Mouse (Mus musculus): ENCODE data around the gene Cep290.
"Not testable (repeated sequence)": the region's sequence is repeated elsewhere in the genome, so short reads cannot be mapped to it uniquely, and the experiment has no call there.

Cep290 gene

DNA sequence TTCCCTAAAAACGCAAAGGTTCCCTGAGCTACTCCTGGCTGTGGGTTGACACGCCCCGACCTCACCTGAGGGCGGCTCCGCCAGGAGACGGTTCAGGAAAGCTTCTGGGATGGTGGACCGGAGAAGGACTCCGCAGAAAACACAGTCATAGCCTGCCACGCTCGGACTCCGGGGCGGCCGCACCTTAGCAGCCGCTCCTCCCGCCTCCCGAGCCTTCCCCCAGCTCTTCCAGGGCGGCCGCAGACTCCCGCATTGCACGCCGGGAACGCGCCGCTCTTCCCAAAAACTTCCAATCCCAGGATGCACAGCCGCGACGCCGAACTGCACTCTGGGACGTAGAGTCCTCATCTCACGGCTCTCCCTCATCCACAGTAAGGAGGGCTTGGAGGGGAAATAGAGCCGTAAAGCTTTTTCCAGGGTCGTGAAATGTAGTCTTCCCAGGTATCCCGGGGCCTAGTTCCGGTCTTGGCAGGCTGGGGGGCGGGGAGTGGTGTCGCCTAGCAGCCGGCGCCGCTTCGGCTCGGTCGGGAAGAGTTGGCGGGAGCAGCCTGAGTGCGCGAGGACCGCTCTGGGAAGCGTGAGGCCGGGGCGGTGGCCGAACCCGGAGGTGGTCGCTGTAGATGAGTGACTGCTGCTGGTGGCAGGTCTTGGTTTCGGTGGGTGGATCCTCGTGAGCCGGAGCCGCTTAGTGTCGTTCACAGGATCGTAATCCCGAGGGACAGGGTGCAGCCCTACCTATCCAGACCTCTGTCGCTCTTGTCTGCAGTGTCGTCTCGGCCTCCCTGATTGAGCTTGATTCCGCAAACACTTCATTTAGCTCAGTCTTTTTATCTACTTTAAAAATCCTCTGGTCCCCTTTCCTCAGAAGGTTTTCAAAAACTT, at the start of gene Cep290, which contains the start of gene Tmtc3:
Gene Cep290 (plus strand): TSS at position 462 of the 882 bp plus-strand sequence.
Gene Tmtc3 (minus strand): TSS at position 254 of the 882 bp plus-strand sequence.
- peak; percentile 54 for DNase-seq (ENCODE audit: low read depth, low spot score)
- Histone ChIP-seq H3K36me3 (ENCODE audit: control insufficient read depth, insufficient read depth, low read length, poor library complexity, severe bottlenecking) (no peaks in the 10 kb centered on the region), H3K27me3 (ENCODE audit: control insufficient read depth, insufficient read depth, low read length, poor library complexity, severe bottlenecking) (no peaks in the 10 kb centered on the region)

- Histone ChIP-seq H3K36me3 (ENCODE audit: control insufficient read depth, insufficient read depth, low read length, poor library complexity, severe bottlenecking) (no peaks in the 10 kb centered on the region), H3K27me3 (ENCODE audit: control insufficient read depth, insufficient read depth, low read length, poor library complexity, severe bottlenecking) (no peaks in the 10 kb centered on the region)
- no peak for DNase-seq (ENCODE audit: low read depth, low spot score)
These were observed 38.0 kb upstream of the Cep290 start for GRCm38 (mm10) chr10:100449394-100449793.

GRCm38 (mm10) chr10:100460515-100460914, 26.8 kb upstream of the Cep290 start:
- Histone ChIP-seq H3K27me3 (ENCODE audit: control insufficient read depth, insufficient read depth, low read length, poor library complexity, severe bottlenecking) (no peaks in the 10 kb centered on the region), H3K36me3 (ENCODE audit: control insufficient read depth, insufficient read depth, low read length, poor library complexity, severe bottlenecking) (no peaks in the 10 kb centered on the region)
- no peak for DNase-seq (ENCODE audit: low read depth, low spot score)

DNA sequence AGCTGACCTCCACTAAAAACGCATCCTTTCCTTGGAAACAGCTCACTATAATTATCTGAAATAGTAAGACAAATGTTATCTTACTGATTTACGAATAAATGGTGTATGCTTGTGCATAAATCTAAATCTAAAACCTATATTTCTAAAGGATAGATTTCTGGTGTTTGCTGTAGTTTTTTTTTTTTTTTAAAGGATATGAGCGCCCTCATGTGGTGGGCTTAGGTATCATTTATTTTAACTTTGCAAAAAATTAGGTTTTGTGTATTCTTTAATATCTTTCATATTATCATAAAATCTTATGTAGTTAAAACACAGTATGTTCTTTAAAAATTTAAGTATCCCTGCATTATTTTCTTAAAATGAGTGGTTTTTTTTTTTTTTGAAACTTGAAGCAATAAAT, 12.3 kb upstream of the Cep290 start:
- Histone ChIP-seq H3K36me3 (ENCODE audit: control insufficient read depth, insufficient read depth, low read length, poor library complexity, severe bottlenecking) (no peaks in the 10 kb centered on the region), H3K27me3 (ENCODE audit: control insufficient read depth, insufficient read depth, low read length, poor library complexity, severe bottlenecking) (no peaks in the 10 kb centered on the region)
- peak; percentile 28 for DNase-seq (ENCODE audit: low read depth, low spot score)

GRCm38 (mm10) chr10:100479538-100479937, 7.8 kb upstream of the Cep290 start:
- no peak for DNase-seq (ENCODE audit: low read depth, low spot score)
- Histone ChIP-seq H3K27me3 (ENCODE audit: control insufficient read depth, insufficient read depth, low read length, poor library complexity, severe bottlenecking) (no peaks in the 10 kb centered on the region), H3K36me3 (ENCODE audit: control insufficient read depth, insufficient read depth, low read length, poor library complexity, severe bottlenecking) (no peaks in the 10 kb centered on the region)

- H3K27me3 ChIP-seq (ENCODE audit: control insufficient read depth, insufficient read depth, low read length, poor library complexity, severe bottlenecking): no peaks in the 10 kb centered on the region
- peak; percentile 14 for DNase-seq (ENCODE audit: low read depth, low spot score)
- H3K36me3 ChIP-seq (ENCODE audit: control insufficient read depth, insufficient read depth, low read length, poor library complexity, severe bottlenecking): no peaks in the 10 kb centered on the region
These were observed 659 bp upstream of the Cep290 start for GRCm38 (mm10) chr10:100486701-100487096.

DNA sequence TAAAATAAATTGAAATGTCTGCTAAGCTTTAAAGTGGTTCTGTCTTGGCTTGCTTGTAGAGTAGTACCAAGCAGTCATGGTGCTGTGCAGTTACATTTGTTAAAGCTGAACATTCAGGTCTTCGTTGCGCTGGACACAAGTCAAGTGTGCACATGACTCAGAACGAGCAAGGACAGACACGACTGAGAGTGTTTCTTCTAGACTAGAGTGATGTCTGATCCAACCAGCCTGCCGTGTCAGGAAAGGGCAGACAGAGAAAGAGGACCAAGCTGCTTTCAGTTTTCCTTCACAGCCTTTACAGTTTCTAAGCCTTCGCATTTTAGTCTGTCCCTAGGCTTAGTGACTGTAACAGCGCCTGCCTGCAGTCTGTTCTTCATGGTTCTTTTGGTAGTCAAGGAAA, 4.6 kb downstream of the Cep290 start:
- Histone ChIP-seq H3K36me3 (ENCODE audit: control insufficient read depth, insufficient read depth, low read length, poor library complexity, severe bottlenecking) (no peaks in the 10 kb centered on the region), H3K27me3 (ENCODE audit: control insufficient read depth, insufficient read depth, low read length, poor library complexity, severe bottlenecking) (no peaks in the 10 kb centered on the region)
- no peak for DNase-seq (ENCODE audit: low read depth, low spot score)

GRCm38 (mm10) chr10:100498309-100498708, 11.0 kb downstream of the Cep290 start:
- Histone ChIP-seq H3K36me3 (ENCODE audit: control insufficient read depth, insufficient read depth, low read length, poor library complexity, severe bottlenecking) (no peaks in the 10 kb centered on the region), H3K27me3 (ENCODE audit: control insufficient read depth, insufficient read depth, low read length, poor library complexity, severe bottlenecking) (no peaks in the 10 kb centered on the region)
- DNase-seq (ENCODE audit: low read depth, low spot score): no peak

DNA sequence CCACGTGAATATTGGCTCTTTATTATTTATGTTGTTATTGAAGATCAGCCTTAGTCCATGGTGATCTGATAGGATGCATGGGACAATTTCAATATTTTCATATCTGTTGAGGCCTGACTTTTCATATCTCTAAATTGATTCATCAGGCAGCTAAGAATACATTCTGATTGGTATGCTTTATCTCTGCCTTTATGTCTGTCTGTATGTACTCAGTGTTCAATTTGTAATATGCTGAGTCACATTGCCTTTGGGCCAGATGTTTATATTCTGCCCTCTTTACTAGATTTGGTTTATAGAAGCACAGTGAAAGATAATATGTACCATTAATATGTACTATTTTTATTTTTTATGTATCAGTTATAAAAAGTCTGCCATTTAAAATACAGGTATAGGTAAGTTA, 20.8 kb downstream of the Cep290 start:
- DNase-seq (ENCODE audit: low read depth, low spot score): no peak
- Histone ChIP-seq H3K27me3 (ENCODE audit: control insufficient read depth, insufficient read depth, low read length, poor library complexity, severe bottlenecking) (no peaks in the 10 kb centered on the region), H3K36me3 (ENCODE audit: control insufficient read depth, insufficient read depth, low read length, poor library complexity, severe bottlenecking) (no peaks in the 10 kb centered on the region)

DNA sequence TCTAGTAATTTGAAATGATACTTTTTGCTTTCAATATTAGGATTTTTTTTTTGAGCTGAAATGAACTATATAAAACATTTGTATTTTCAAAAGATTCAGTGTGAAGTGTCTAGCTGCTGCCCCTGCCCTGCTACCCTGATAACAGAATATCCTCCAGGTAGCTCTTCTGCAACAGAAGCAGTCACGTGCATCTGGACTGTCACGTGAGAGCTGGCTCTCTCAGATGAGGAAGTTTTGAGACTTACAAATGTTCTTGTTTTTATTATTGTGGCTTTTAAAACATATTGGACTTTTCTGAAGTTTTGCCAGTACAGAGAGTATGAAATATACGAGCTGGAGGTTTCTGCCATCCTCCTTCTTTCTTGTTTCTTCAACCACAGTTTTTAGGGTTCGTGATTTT, 34.3 kb downstream of the Cep290 start:
- DNase-seq (ENCODE audit: low read depth, low spot score): peak; percentile 66
- H3K36me3 ChIP-seq (ENCODE audit: control insufficient read depth, insufficient read depth, low read length, poor library complexity, severe bottlenecking): no peaks in the 10 kb centered on the region
- no peaks in the 10 kb centered on the region for H3K27me3 ChIP-seq (ENCODE audit: control insufficient read depth, insufficient read depth, low read length, poor library complexity, severe bottlenecking)

DNA sequence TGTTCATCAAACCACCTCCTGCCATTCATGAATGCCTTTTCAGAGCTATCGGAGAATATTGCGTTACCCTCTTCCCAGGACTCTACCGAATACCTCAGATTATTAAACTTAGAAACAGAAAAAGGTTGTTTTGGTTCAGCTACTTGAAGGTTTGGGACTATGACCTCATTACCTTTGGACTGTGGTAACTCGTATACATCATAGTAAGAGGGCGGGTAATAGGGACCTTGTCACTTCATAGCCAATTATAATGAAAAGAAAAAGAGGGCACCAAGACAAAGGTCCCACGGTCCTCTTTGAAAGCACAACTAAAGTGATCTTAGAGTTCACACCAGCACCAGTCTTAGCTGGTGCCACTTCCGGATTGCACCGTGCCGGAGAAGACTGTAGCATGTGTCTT, 35.0 kb downstream of the Cep290 start:
- no peak for DNase-seq (ENCODE audit: low read depth, low spot score)
- Histone ChIP-seq H3K27me3 (ENCODE audit: control insufficient read depth, insufficient read depth, low read length, poor library complexity, severe bottlenecking) (no peaks in the 10 kb centered on the region), H3K36me3 (ENCODE audit: control insufficient read depth, insufficient read depth, low read length, poor library complexity, severe bottlenecking) (no peaks in the 10 kb centered on the region)

DNA sequence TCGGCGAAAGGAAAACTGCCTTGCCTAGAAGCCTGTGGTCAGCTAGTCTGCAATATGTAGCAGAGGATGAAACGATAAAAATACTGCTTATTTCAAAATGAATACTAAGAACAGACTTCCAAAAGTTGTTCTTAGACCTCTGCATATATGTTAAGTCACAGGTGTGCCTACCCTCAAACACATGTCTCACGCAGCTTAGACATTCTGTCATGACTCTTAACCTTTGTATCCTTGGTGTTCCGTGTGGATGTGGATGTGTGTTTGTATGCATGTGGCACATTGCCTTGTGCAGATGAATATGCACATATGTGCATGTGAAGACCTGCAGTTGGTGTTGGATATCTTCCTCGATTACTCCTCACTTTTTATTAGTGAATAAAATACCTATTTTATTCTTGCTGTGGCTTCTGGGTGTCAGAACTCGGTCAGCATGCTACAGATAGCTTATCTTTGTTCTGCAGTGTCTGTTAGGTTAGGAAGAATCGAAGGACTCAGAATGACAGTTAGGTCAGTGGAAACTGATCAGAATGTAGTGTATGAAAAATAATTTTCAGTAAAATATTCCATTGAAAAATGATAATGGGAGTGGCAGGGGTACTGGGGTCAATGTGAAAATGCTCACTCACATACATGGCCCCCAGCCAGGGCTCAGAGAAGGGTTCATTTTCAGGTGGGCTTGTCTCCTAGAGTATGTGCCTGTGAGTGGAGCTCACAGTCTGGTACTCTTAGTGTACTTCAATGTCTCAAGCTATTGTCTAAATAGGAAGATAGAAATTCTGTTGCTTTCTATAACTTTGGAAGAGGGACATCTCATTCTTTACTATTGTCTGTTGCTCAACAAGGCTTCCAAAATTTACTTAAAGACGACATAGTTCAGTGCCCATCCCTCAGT, 37.4 kb downstream of the Cep290 start:
- no peak for DNase-seq (ENCODE audit: low read depth, low spot score)
- Histone ChIP-seq H3K36me3 (ENCODE audit: control insufficient read depth, insufficient read depth, low read length, poor library complexity, severe bottlenecking) (no peaks in the 10 kb centered on the region), H3K27me3 (ENCODE audit: control insufficient read depth, insufficient read depth, low read length, poor library complexity, severe bottlenecking) (no peaks in the 10 kb centered on the region)

DNA sequence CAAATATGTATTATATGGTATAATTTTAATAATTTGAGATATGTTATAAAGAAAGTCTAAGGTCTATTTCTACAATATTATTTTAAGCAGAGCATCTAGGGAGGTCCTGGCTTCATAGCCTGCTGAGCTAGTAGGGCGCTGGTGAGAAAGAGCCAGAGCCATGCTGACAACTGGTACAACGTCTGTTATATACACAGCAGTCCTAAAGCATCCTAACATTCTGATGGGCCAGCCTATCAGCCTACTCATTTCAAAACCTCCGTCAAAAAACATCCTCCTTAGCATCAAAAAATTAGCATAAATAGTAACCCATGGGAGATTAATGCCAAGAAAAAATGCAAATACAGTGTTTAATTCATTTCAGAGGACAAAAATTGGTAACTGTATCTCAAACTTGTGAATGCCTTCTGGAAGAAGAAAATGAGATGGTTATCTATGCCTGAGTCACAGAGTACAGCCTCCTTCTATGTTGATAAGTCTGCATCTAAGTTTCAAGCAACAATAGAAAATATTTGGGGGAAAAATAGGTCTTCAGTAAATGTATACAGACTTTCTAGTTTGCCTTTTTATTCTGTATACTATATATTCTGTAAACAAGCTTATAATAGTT, 69.3 kb downstream of the Cep290 start:
- no peak for DNase-seq (ENCODE audit: low read depth, low spot score)
- H3K27me3 ChIP-seq (ENCODE audit: control insufficient read depth, insufficient read depth, low read length, poor library complexity, severe bottlenecking): no peaks in the 10 kb centered on the region
- no peaks in the 10 kb centered on the region for H3K36me3 ChIP-seq (ENCODE audit: control insufficient read depth, insufficient read depth, low read length, poor library complexity, severe bottlenecking)

DNA sequence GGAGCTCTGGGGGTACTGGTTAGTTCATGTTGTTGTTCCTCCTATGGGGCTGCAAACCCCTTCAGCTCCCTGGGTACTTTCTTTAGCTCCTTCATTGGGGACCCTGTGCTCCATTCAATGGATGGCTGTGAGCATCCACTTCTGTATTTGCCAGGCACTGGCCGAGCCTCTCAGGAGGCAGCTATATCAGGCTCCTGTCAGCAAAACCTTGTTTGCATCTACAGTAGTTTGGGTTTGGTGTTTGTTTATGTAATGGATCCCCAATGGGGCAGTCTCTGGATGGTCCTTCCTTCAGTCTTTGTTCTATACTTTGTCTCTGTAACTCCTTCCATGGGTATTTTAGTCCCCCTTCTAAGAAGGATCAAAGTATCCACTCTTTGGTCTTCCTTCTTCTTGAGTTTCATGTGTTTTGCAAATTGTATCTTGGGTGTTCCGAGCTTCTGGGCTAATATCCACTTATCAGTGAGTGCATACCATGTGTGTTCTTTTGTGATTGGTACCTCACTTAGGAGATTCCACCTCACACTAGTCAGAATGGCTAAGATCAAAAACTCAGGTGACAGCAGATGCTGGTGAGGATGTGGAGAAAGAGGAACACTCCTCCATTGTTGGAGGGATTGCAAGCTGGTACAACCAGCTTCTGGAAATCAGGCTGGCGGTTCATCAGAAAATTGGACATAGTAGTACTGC, 73.0 kb downstream of the Cep290 start:
- H3K27me3 ChIP-seq (ENCODE audit: control insufficient read depth, insufficient read depth, low read length, poor library complexity, severe bottlenecking); DNase-seq (ENCODE audit: low read depth, low spot score); H3K36me3 ChIP-seq (ENCODE audit: control insufficient read depth, insufficient read depth, low read length, poor library complexity, severe bottlenecking): not testable (repeated sequence)

Measured in splenic B cell, adult 2 months (primary cell).